Mouse (Mus musculus): ENCODE data around the gene Hsd17b2.

- TF ChIP-seq MAFK (IDR thresholded peaks at IDR 0.05; ENCODE audit: insufficient read depth, low read depth, low read length): no peak
- TF ChIP-seq ZNF384 (IDR thresholded peaks at IDR 0.05; ENCODE audit: low read depth, low read length): no peak
Observed at GRCm38 (mm10) chr8:117701859-117702258, at the start of gene Hsd17b2.

Measured in ES-E14 (cell line).